Mouse (Mus musculus) heart, embryonic 16.5 days (tissue): ENCODE results near the gene Kcnq1. TPM values are rescaled to one million over a fixed set of nuclear protein-coding genes. Genes with fewer than 3 reads are reported as not detected.
A peak's percentile ranks its signal among the peaks of the same experiment; 100 is the strongest.

Source experiments
- ATAC-seq: fragments of 200-750 bp; cut with Nextera tagmentation; replicated peaks from 2 replicates; pipeline ENCODE4 v1.8.0; 2017; ENCODE audit warnings: moderate number of reproducible peaks; ENCODE audit not compliant: insufficient read depth, low FRiP score; ENCODE audit errors: extremely low read depth
- H3K27ac ChIP-seq: fragments of 300-500 bp; sonication (generic); 2 replicates; pipeline ENCODE4 v1.5.1; 2014; ENCODE audit warnings: mild to moderate bottlenecking, low read length, control low read depth, moderate library complexity
- H3K27me3 ChIP-seq: fragments of 300-500 bp; sonication (generic); 2 replicates; pipeline ENCODE4 v1.6.1; 2014; ENCODE audit warnings: low read length, mixed read lengths; ENCODE audit not compliant: control insufficient read depth, insufficient read depth
- H3K36me3 ChIP-seq: fragments of 300-500 bp; sonication (generic); 2 replicates; pipeline ENCODE4 v1.6.1; 2014; ENCODE audit not compliant: control insufficient read depth, insufficient read depth
- H3K4me1 ChIP-seq: fragments of 300-500 bp; sonication (generic); 2 replicates; pipeline ENCODE4 v1.6.1; 2014; ENCODE audit warnings: low read length, mixed read lengths; ENCODE audit not compliant: control insufficient read depth, insufficient read depth
- H3K4me2 ChIP-seq: fragments of 300-500 bp; sonication (generic); 2 replicates; pipeline ENCODE4 v1.6.1; 2014; ENCODE audit warnings: low read depth, mild to moderate bottlenecking, control low read depth, low read length
- H3K4me3 ChIP-seq: fragments of 300-500 bp; sonication (generic); 2 replicates; pipeline ENCODE4 v1.5.1; 2014; ENCODE audit warnings: mild to moderate bottlenecking, control low read depth, low read length
- H3K9ac ChIP-seq: fragments of 300-500 bp; sonication (generic); 2 replicates; pipeline ENCODE4 v1.6.1; 2014; ENCODE audit warnings: low read length, control low read depth
- H3K9me3 ChIP-seq: fragments of 300-500 bp; sonication (generic); replicated peaks from 2 replicates; pipeline ENCODE4 v1.6.1; 2016; ENCODE audit warnings: low read length; ENCODE audit not compliant: control insufficient read depth
- WGBS: fragments of 180-500 bp; shearing (Covaris S2); extraction: QIAGEN DNeasy Blood & Tissue Kit; methylation state at CpG from one replicate; pipeline ENCODE4 v1.1.7; 2014; 5-methylcytosine and 5-hydroxymethylcytosine counted together
- polyA plus RNA-seq: library from polyadenylated mRNA; unstranded; fragments of >200 nt; fragmentation: Nextera tagmentation; extraction: Ambion mirVana; gene quantifications from 2 replicates; pipeline ENCODE4 v1.2.1, GENCODE M21; 2015

Kcnq1 gene
- polyA plus RNA-seq, 1 experiment from 2014 or later = 34.9 TPM

GRCm38 (mm10) chr7:143367366-143368266 is 261.5 kb downstream of the Kcnq1 start:
- Histone ChIP-seq H3K27ac (no peak overlapping the region), H3K4me3 (no peak overlapping the region)
- no peak for ATAC-seq

GRCm38 (mm10) chr7:143368267-143368643 is 262.1 kb downstream of the Kcnq1 start:
- Histone ChIP-seq H3K36me3 (no peaks in the 10 kb centered on the region), H3K4me3 (no peak overlapping the region), H3K27ac (no peak overlapping the region), H3K4me1 (peaks cover 68% of the 10 kb centered on the region), H3K4me2 (peak overlapping the region; percentile 46), H3K9me3 (peaks cover 3% of the 10 kb centered on the region; the same call in 1 of the 2 replicates), H3K9ac (no peak overlapping the region), H3K27me3 (no peaks in the 10 kb centered on the region)
- WGBS = 78% methylated on average over 7 of the region's 7 CpGs
- no peak for ATAC-seq

More at GRCm38 (mm10) chr7:143367366-143368266, 261.5 kb downstream of the Kcnq1 start:
- Histone ChIP-seq H3K9me3 (peaks cover 3% of the 10 kb centered on the region; the same call in 1 of the 2 replicates), H3K36me3 (no peaks in the 10 kb centered on the region), H3K4me1 (peaks cover 62% of the 10 kb centered on the region), H3K27me3 (no peaks in the 10 kb centered on the region), H3K9ac (no peak overlapping the region), H3K4me2 (peak overlapping the region; percentile 46)
- WGBS = 49% methylated on average over 20 of the region's 20 CpGs

DNA sequence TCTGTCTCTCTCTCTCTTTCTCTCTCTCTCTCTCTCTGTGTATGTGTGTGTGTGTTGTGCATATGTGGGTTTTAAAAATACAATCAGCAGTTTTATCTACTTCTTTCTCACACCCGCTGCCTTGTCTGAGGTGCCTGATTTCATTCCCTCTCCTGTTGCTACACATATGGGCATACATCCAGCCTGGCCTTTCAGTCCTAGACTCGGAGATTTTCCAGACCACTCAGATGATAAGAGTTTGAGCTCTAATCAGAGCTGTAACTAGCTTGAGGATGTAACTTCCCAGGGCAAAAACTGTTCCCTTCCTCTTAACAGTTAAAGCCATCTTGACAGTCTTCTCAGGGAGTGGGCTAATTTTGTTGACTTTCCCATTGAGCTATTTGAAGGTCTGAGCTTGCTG is 265.2 kb downstream of the Kcnq1 start:
- H3K4me1 ChIP-seq = peaks cover 61% of the 10 kb centered on the region
- peak overlapping the region; percentile 87 for H3K27ac ChIP-seq

DNA sequence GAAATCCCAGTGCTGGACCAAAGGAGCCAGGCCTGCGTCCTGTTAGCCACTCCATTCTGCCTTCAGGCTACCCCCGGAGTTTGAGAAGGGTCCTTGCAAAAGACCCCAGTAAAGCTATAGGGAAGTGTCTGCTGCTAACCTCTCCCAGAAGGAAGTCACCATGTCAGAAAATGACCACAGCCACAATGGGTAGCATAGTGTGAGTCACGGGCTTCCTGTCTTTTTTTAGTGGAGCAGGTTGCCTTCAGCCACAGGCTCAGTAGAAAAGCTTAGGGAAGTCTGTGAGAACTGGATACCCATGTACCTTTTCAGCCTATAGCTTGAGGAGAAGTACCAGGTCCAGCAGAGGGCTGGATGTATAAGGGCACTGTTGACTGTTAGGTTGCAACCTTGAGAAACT is 267.1 kb downstream of the Kcnq1 start:
- Histone ChIP-seq H3K4me3 (no peak overlapping the region), H3K9ac (peak overlapping the region; percentile 48), H3K9me3 (no peaks in the 10 kb centered on the region), H3K36me3 (no peaks in the 10 kb centered on the region), H3K27me3 (no peaks in the 10 kb centered on the region), H3K4me1 (peaks cover 50% of the 10 kb centered on the region), H3K27ac (peak overlapping the region; percentile 71), H3K4me2 (peak overlapping the region; percentile 8; the same call in 1 of the 2 replicates)
- 51% methylated on average over 3 of the region's 3 CpGs for WGBS
- no peak for ATAC-seq

More for the DNA sequence above, 265.2 kb downstream of the Kcnq1 start:
- no peak overlapping the region for H3K9ac ChIP-seq
- no peak overlapping the region for H3K4me2 ChIP-seq
- H3K36me3 ChIP-seq = no peaks in the 10 kb centered on the region
- no peaks in the 10 kb centered on the region for H3K27me3 ChIP-seq
- ATAC-seq = 0 out of 2 replicates have a peak, but pooled peaks have one; percentile 46
- no peak overlapping the region for H3K4me3 ChIP-seq
- H3K9me3 ChIP-seq = peaks cover 3% of the 10 kb centered on the region; the same call in 1 of the 2 replicates
- WGBS = 17% methylated on average over 2 of the region's 2 CpGs

DNA sequence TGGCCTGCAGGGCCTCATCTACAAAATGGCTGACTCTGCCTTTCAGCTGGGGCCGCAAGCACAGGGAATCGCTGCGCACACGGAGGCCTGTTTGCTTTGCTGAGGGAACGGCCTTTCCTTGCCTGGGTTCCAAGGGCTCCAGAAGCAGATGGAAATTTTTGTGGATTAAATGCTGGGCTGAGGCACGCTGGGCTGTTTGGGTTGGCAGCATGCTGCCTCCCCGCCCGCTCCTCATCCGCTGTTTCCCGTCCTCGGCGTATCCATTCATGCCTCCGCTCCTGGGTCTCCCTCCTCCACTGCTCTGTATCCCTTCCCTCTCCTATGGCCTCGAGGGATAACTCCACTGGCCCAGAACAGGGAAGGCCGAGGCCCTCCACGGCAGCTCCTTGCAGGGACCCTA is 269.8 kb downstream of the Kcnq1 start:
- Histone ChIP-seq H3K9ac (no peak overlapping the region), H3K4me2 (no peak overlapping the region)

DNA sequence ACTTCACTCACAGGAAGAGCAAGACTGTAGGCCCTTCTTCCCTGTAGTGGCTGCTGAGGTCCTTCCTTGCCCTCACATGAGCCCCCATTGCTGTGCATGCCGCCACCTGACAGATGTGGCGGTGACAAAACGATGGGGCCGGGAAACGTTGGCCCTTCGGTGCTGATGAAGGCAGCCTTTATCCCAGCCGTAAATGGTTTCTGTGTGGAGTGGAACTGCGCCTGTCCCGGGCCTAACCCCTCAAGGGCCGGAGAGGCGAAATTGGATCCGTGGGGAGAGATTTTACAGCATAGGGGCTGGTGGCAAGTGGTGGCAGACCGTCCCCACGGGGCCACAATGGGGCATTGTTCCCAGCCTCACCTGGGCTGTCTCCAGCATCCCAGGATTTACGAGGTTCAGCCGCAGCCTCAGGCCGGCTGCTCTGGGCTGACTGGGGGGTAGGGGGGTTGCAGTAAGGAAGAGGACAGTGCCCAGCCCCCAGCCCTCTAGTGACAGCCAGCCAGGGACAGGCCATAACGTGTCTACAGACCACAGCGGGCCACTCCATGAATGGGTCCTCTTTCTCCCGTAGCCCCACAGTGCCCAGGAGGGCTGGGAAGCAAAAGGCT is 274.4 kb downstream of the Kcnq1 start:
- Histone ChIP-seq H3K4me1 (peaks cover 12% of the 10 kb centered on the region), H3K27me3 (no peaks in the 10 kb centered on the region), H3K9me3 (no peaks in the 10 kb centered on the region), H3K27ac (no peak overlapping the region), H3K4me3 (no peak overlapping the region), H3K9ac (no peak overlapping the region), H3K36me3 (no peaks in the 10 kb centered on the region), H3K4me2 (no peak overlapping the region)
- no peak for ATAC-seq
- 84% methylated on average over 20 of the region's 20 CpGs for WGBS

More for the DNA sequence above, 269.8 kb downstream of the Kcnq1 start:
- Histone ChIP-seq H3K9me3 (no peaks in the 10 kb centered on the region), H3K27ac (peak overlapping the region; percentile 38), H3K36me3 (no peaks in the 10 kb centered on the region), H3K27me3 (no peaks in the 10 kb centered on the region), H3K4me3 (no peak overlapping the region), H3K4me1 (peaks cover 46% of the 10 kb centered on the region)
- ATAC-seq = peak; percentile 61
- WGBS = 69% methylated on average over 16 of the region's 16 CpGs

- H3K4me1 ChIP-seq = peaks cover 57% of the 10 kb centered on the region
- H3K9ac ChIP-seq = no peak overlapping the region
- H3K9me3 ChIP-seq = no peaks in the 10 kb centered on the region
- H3K4me2 ChIP-seq = no peak overlapping the region
- 28% methylated on average over 1 of the region's 1 CpGs for WGBS
- no peaks in the 10 kb centered on the region for H3K27me3 ChIP-seq
- no peak for ATAC-seq
- H3K27ac ChIP-seq = peak overlapping the region; percentile 74
- H3K36me3 ChIP-seq = no peaks in the 10 kb centered on the region
- H3K4me3 ChIP-seq = no peak overlapping the region
Observed at GRCm38 (mm10) chr7:143386632-143387031, 280.5 kb downstream of the Kcnq1 start.

DNA sequence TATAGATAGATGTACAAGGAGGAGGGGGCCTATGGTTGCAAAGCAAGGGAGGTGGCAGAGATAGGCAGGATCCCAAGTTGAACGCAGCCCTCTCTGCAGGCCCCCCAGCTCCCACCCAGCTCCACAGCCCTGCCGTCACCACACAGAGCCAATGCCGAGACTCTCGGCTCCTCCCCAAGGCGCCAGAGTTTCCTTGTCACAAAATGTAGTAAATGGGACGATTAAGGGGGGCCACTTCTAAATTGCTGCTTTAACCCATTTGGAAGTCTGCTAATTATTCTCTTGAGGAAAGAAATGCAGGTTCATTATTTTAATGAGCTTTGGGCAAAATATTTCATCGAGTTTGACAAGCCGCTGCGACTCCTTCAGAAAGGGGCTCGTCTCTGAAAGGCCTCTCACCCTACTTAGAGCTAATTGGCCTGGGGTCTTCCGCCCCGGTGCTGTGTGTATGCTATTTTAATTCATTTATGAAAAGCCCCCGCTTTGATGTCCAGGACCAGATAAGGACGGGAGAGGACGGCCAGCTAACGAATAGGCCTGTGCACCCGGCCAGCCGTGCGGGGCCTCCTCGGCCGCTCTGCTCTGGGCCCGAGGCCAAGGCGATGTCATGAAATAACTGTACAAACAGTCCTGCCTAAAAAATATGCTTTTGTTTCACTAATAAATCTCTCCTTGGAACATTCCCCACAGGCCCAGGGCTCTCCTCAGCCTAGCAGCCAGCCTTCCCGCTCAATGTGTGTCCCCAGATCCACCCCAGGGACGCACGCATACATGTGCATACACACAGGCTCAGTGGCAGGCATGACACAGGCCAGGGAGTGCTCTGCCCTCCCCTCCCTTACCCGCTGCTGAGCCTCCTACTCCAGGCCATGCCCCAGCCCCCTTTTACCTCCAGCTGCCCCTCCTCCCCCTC is 282.9 kb downstream of the Kcnq1 start:
- Histone ChIP-seq H3K9me3 (peaks cover 3% of the 10 kb centered on the region; the same call in 1 of the 2 replicates), H3K4me2 (peak overlapping the region; percentile 32), H3K36me3 (0 out of 2 replicates have a peak, but pooled peaks cover 3% of the 10 kb centered on the region), H3K9ac (peak overlapping the region; percentile 59), H3K4me1 (peaks cover 54% of the 10 kb centered on the region), H3K4me3 (no peak overlapping the region), H3K27ac (peak overlapping the region; percentile 91), H3K27me3 (no peaks in the 10 kb centered on the region)
- ATAC-seq = peak; percentile 79
- WGBS = 35% methylated on average over 27 of the region's 27 CpGs
